Mouse (Mus musculus): ENCODE data around the gene Paqr9.

Gene Paqr9

DNA sequence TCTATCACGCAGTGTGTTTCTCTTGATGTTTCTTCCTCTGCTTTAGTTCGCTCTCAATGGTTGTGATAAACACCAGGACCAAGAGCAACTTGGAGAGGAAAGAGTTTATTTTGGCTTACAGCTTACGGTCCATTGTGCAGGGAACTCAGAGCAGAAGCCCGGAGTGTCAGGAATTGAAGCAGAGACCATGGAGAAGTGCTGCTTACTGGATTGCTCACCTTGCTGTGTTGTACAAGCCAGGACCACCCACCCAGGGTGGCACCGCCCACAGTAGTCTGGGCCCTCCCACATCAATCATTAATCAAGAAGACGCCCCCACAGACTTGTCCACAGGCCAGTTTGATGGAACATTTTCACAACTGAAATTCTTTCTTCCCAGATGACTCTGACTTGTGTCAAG is 18.0 kb downstream of the Paqr9 start:
- no peak for DNase-seq (ENCODE audit: low read depth in 2 of 2, low spot score in 2 of 2)

- no peak for DNase-seq (ENCODE audit: low read depth in 2 of 2, low spot score in 2 of 2)
These were observed 19.0 kb downstream of the Paqr9 start for GRCm38 (mm10) chr9:95578366-95578895.

- DNase-seq (ENCODE audit: low read depth in 2 of 2, low spot score in 2 of 2): no peak
These were observed 21.7 kb downstream of the Paqr9 start for GRCm38 (mm10) chr9:95581021-95581757.

- no peak for DNase-seq (ENCODE audit: low read depth in 2 of 2, low spot score in 2 of 2)
These were observed 22.5 kb downstream of the Paqr9 start for GRCm38 (mm10) chr9:95581758-95582515.

DNA sequence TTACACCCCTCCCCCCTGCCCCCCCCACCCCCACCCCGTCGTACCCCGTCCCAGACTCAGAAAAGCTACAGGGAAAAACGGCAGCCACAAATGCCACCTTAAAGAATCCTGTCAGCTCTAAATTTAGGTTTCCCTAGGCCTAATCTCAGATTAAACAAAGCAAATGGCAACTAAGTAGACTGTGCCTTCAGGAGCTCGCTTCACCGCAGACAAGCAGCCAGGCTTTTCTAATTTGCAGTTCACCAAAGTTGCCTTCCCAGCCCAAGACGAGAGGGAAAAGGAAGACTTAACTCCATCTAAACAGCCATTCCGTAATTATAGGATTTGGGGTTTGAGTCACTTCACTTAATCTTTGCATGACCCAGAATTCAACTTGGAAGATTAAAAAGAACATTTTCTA is 23.1 kb downstream of the Paqr9 start:
- no peak for DNase-seq (ENCODE audit: low read depth in 2 of 2, low spot score in 2 of 2)

DNA sequence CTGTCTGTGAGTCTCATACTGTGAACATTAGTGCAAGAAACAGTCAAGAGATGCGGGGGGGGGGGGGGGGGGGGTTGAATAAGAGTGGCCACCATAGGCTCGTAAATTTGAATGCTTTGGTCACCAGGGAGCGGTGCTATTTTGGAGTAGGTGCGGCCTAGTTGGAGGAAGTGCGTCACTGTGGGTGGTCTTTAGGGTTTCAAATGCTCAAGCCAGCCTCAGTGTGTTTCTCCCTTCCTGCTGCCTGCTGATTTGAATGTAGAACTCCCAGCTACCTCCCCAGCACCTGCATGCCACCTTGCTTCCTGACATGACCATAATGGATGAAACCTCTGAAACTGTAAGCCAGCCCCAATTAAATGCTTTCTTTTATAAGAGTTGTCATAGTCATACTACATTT is 26.6 kb downstream of the Paqr9 start:
- no peak for DNase-seq (ENCODE audit: low read depth in 2 of 2, low spot score in 2 of 2)

- no peak for DNase-seq (ENCODE audit: low read depth in 2 of 2, low spot score in 2 of 2)
These were observed 28.6 kb downstream of the Paqr9 start for GRCm38 (mm10) chr9:95588070-95588469.

DNA sequence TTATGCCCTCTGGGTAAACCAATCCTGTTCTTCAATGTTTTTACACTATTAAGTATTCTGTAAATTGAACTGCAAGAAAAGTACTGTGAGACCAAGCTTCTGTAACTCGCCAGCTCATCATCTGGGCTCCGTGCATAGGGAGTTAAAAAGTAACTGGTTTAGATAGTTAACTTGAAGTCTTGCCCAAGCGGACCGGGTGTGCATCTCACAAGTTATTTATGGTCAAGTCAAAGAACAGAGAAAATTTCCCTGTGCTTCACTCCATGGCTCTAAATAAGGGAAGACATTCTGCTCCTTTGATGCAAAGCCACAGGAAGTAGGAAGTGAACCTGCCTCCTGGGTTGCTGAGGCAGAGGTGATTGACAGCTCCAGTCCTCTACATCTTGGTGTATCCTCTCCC is 34.8 kb downstream of the Paqr9 start:
- no peak for DNase-seq (ENCODE audit: low read depth in 2 of 2, low spot score in 2 of 2)

- DNase-seq (ENCODE audit: low read depth in 2 of 2, low spot score in 2 of 2): no peak
These were observed 38.2 kb downstream of the Paqr9 start for GRCm38 (mm10) chr9:95597466-95598178.

DNA sequence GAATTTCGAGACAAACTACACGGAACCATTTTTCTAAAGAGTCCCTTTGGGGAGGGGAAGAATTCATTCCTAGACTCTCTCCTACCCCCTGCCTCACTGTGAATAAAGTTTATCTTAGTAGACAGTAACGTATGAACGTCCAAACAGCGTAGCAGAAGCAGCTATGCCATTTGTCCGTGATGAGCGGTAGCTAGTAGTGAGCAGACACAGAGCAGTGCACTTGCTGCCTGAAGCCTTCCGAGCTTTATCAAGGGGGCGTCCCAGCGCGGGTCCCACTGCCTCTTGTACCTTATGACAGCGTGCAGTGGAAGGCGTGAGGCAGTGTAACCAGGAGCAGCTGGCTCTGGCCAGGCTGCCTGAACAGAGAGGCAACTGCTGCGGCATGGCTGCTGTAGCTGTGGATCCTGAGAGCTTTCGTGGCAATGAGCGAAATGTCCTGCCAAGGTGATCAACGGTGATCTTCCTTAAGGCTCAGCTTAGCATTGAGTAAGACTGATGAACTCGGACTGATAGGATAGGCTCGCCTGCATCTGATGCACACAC is 38.8 kb downstream of the Paqr9 start:
- DNase-seq (ENCODE audit: low read depth in 2 of 2, low spot score in 2 of 2): no peak

- DNase-seq (ENCODE audit: low read depth in 2 of 2, low spot score in 2 of 2): no peak
These were observed 39.9 kb downstream of the Paqr9 start for GRCm38 (mm10) chr9:95599399-95599798.

DNA sequence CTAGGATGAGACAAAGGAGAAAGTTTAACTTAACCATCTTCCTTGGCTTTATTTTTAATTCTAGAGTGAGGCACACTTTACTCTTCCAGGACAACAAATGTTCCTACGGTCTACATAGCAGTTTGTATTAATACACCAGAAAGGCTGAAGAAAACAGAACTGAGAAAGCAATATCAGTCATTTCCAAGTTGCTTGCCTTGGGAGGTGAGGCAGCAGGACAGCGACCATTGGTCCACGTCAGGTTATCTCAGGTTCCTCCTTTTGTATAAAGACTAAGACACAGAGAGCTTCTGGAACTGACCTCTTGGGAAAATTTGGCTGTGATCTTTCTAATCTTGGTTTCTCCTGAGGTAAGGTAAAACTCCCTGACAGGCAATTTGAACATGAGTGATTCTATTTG is 43.4 kb downstream of the Paqr9 start:
- no peak for DNase-seq (ENCODE audit: low read depth in 2 of 2, low spot score in 2 of 2)

- DNase-seq (ENCODE audit: low read depth in 2 of 2, low spot score in 2 of 2): no peak
These were observed 43.9 kb downstream of the Paqr9 start for GRCm38 (mm10) chr9:95603316-95603715.

DNA sequence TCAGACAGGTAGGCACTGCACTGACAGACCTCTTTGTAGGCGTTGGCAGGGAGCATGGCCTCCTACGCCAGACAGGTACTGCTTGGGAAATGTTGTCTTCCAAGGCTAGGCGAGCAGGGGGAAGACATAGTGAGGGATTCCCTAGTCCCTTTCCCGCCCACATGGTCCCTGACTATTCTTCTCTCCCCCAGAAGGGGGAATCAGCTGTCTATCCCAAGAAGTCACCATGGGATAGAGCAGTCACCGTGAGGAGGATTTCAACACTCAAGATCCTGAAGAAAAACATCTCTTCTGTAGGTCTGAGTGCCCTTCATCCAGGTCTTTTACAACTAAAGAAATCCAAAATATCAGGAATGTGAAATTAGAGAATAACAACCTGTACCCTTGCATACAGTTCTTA is 47.7 kb downstream of the Paqr9 start:
- no peak for DNase-seq (ENCODE audit: low read depth in 2 of 2, low spot score in 2 of 2)

DNA sequence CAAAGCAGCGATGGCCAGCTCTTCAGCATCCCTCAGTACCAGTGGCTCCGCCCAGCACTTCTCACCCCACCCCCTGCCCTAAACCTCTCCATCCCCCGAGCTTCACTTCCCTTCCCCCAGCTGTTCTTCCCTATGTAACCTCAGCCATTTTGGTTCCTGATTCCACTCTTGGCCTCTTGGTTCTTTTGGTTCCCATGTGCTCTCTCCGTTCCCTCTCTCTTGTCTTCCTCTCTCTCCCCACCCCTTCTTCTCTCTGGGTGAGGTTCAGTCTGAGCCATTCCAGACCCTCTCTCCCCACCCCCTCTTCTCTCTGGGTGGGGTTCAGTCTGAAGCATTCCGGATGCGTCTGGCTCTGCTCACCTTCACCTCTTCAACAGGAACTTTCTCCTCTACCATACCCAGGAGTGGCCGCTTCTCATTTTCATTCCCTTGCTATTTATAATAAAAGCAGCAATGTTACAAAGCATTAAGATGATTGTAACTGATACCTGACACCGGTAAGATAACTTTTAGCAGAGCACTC is 52.9 kb downstream of the Paqr9 start:
- no peak for DNase-seq (ENCODE audit: low read depth in 2 of 2, low spot score in 2 of 2)

- DNase-seq (ENCODE audit: low read depth in 2 of 2, low spot score in 2 of 2): no peak
These were observed 54.1 kb downstream of the Paqr9 start for GRCm38 (mm10) chr9:95613426-95614127.

DNA sequence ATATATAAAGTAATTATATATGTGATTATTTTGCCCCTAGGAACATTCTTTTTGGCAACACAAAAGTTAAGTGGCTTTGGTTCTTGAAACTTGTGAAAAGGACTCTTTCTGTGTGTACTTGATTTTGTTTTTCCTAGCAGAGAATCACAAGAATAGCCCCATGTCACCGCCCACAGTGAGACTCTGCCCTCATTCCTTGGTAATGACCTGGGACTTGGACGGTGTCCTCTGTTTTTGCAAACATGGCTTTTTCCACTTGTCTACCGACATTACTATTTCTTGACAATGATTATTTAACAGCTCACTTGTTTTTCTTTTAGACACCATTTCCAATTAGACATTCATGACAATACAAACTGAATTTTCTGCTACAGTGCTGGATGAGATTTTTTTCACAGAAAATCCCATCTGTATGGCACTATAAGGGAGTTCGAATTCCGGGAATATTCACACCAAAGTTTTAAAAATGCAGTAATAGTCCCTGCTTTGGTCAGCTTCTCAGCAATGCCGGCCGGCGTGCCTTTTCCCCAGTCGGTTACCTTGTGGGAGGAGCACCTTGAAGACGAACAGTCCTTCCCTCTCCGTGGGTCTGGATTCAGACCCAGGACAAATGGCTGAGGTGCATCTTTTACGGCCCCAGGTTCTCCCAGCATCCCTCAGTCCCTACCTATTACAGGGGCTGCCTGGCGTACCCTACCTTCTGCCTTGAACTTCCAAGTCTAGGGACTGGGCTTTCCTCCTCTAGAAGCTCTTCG is 55.6 kb downstream of the Paqr9 start:
- DNase-seq (ENCODE audit: low read depth in 2 of 2, low spot score in 2 of 2): no peak

DNA sequence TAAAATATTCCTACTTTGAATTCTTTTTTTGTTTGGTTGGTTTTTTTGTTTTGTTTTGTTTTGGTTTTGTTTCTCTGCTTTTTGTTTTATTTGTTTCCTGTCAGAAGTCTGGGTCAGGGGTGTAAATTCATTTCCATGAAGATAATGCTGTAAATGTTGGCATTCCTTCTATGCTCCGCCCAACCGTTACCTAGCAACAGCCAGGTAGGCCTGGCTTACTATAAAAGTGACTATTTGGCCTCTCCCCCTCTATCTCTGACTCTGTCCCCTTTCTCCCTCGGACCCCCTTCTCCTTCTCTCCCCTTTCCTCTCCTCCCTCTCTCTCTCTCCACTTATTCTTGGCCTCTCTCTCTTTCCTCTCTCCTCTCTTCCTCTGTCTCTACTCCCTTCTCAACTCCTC is 56.5 kb downstream of the Paqr9 start:
- no peak for DNase-seq (ENCODE audit: low read depth in 2 of 2, low spot score in 2 of 2)
